Mouse (Mus musculus): Measurements from ENCODE around the gene Gpr19. TPM values are rescaled to one million over a fixed set of nuclear protein-coding genes. Genes with fewer than 3 reads are reported as not detected.
A peak's percentile ranks its signal among the peaks of the same experiment; 100 is the strongest.

Gene Gpr19
- polyA plus RNA-seq, 1 experiment, result 15.6 TPM

- TF ChIP-seq CTCF (IDR thresholded peaks at IDR 0.05; ENCODE audit: borderline replicate concordance, control insufficient read depth, extremely low read depth, insufficient read depth, low read length, poor library complexity) (no peak), POLR2A (IDR thresholded peaks at IDR 0.05; ENCODE audit: control insufficient read depth, extremely low read depth, insufficient read depth, low read length, poor library complexity) (no peak)
- Histone ChIP-seq H3K27ac (ENCODE audit: control insufficient read depth, insufficient read depth, low read length) (no peak overlapping the region), H3K36me3 (ENCODE audit: control insufficient read depth, insufficient read depth, low read length) (peaks cover 12% of the 10 kb centered on the region), H3K27me3 (ENCODE audit: control insufficient read depth, insufficient read depth, low read length) (no peaks in the 10 kb centered on the region), H3K4me1 (replicated peaks; ENCODE audit: control insufficient read depth, insufficient read depth, low read length) (peaks cover 10% of the 10 kb centered on the region), H3K4me3 (ENCODE audit: control insufficient read depth, insufficient read depth, low read length) (no peak overlapping the region)
- no peak for DNase-seq
- WGBS, result 72% methylated on average over 3 of the region's 3 CpGs
Observed at GRCm38 (mm10) chr6:134924262-134924661, 25.9 kb upstream of the Gpr19 start.

DNA sequence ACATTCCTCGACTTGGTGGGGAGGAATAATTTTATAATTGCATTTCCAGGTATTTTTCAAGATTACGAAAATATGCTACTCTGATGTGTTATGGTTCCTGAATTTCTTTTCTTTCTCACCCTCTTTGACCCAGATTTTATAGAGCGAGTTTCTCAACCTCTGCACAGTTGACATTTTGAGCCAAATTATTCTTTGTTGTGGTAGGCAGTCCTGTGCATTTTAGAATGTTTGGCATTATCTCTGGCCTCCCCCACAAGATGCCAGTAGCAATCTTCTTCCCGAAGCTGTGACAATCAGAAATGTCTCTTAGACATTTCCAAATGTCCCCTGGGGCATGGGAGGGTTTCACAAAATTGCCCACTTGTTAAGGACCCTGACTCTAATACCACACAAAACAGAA lies 25.3 kb upstream of the Gpr19 start:
- 47% methylated on average over 4 of the region's 4 CpGs for WGBS
- H3K36me3 ChIP-seq (ENCODE audit: control insufficient read depth, insufficient read depth, low read length), result peaks cover 12% of the 10 kb centered on the region
- DNase-seq, result no peak
- no peak for TF ChIP-seq POLR2A (IDR thresholded peaks at IDR 0.05; ENCODE audit: control insufficient read depth, extremely low read depth, insufficient read depth, low read length, poor library complexity)
- TF ChIP-seq CTCF (IDR thresholded peaks at IDR 0.05; ENCODE audit: borderline replicate concordance, control insufficient read depth, extremely low read depth, insufficient read depth, low read length, poor library complexity), result no peak
- H3K27me3 ChIP-seq (ENCODE audit: control insufficient read depth, insufficient read depth, low read length), result no peaks in the 10 kb centered on the region
- no peak overlapping the region for H3K27ac ChIP-seq (ENCODE audit: control insufficient read depth, insufficient read depth, low read length)
- H3K4me1 ChIP-seq (replicated peaks; ENCODE audit: control insufficient read depth, insufficient read depth, low read length), result peaks cover 13% of the 10 kb centered on the region
- H3K4me3 ChIP-seq (ENCODE audit: control insufficient read depth, insufficient read depth, low read length), result no peak overlapping the region

DNA sequence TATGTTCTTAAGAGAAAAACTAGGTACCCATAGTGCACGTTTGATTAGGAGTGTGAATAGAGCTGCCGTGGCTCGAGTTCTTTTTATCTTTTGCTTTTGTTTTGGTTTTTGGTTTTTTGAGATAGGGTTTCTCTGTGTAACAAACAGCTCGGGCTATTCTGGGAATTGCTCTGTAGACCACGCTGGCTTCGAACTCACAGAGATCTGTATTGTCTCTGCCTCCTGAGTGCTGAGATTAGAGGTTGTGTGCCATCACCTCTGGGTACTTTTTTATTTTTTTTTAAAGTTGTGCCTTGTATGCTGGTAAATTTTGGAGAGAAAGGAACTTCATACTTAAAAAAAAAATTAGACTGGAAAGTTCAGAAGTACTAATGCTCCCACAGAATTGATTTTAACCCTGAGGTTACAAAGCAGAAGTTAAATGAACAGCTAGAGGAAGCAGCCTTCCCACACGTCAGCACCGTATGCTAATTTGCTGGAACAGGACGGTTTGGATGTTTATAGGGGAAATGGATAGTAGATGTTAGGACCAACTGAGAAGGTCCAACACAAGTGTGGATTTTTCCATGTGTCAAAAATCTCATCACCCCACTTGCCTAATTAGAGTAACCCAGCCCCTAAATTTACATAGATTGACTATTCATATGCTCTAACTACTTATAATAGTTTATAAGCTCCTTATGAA lies 24.3 kb upstream of the Gpr19 start:
- Histone ChIP-seq H3K27ac (ENCODE audit: control insufficient read depth, insufficient read depth, low read length) (no peak overlapping the region; the same call in 1 of the 2 replicates), H3K4me1 (replicated peaks; ENCODE audit: control insufficient read depth, insufficient read depth, low read length) (peaks cover 23% of the 10 kb centered on the region), H3K27me3 (ENCODE audit: control insufficient read depth, insufficient read depth, low read length) (no peaks in the 10 kb centered on the region), H3K4me3 (ENCODE audit: control insufficient read depth, insufficient read depth, low read length) (no peak overlapping the region), H3K36me3 (ENCODE audit: control insufficient read depth, insufficient read depth, low read length) (peaks cover 12% of the 10 kb centered on the region)
- no peak for TF ChIP-seq POLR2A (IDR thresholded peaks at IDR 0.05; ENCODE audit: control insufficient read depth, extremely low read depth, insufficient read depth, low read length, poor library complexity)
- TF ChIP-seq CTCF (IDR thresholded peaks at IDR 0.05; ENCODE audit: borderline replicate concordance, control insufficient read depth, extremely low read depth, insufficient read depth, low read length, poor library complexity), result no peak
- 5% methylated on average over 9 of the region's 9 CpGs for WGBS
- no peak for DNase-seq

GRCm38 (mm10) chr6:134921695-134922510 lies 23.5 kb upstream of the Gpr19 start:
- WGBS, result 5% methylated on average over 20 of the region's 20 CpGs
- H3K27me3 ChIP-seq (ENCODE audit: control insufficient read depth, insufficient read depth, low read length), result no peaks in the 10 kb centered on the region
- peak overlapping the region; percentile 70 for H3K4me3 ChIP-seq (ENCODE audit: control insufficient read depth, insufficient read depth, low read length)
- H3K36me3 ChIP-seq (ENCODE audit: control insufficient read depth, insufficient read depth, low read length), result peaks cover 12% of the 10 kb centered on the region
- peaks cover 20% of the 10 kb centered on the region for H3K4me1 ChIP-seq (replicated peaks; ENCODE audit: control insufficient read depth, insufficient read depth, low read length)
- no peak for DNase-seq
- TF ChIP-seq POLR2A (IDR thresholded peaks at IDR 0.05; ENCODE audit: control insufficient read depth, extremely low read depth, insufficient read depth, low read length, poor library complexity) (no peak), CTCF (IDR thresholded peaks at IDR 0.05; ENCODE audit: borderline replicate concordance, control insufficient read depth, extremely low read depth, insufficient read depth, low read length, poor library complexity) (no peak)
- peak overlapping the region; percentile 98 for H3K27ac ChIP-seq (ENCODE audit: control insufficient read depth, insufficient read depth, low read length)

GRCm38 (mm10) chr6:134921014-134921694 lies 22.8 kb upstream of the Gpr19 start:
- under 1% methylated on average over 32 of the region's 32 CpGs for WGBS
- peak; percentile 66 for DNase-seq
- TF ChIP-seq CTCF (IDR thresholded peaks at IDR 0.05; ENCODE audit: borderline replicate concordance, control insufficient read depth, extremely low read depth, insufficient read depth, low read length, poor library complexity) (no peak), POLR2A (IDR thresholded peaks at IDR 0.05; ENCODE audit: control insufficient read depth, extremely low read depth, insufficient read depth, low read length, poor library complexity) (no peak)
- peaks cover 18% of the 10 kb centered on the region for H3K4me1 ChIP-seq (replicated peaks; ENCODE audit: control insufficient read depth, insufficient read depth, low read length)
- H3K27ac ChIP-seq (ENCODE audit: control insufficient read depth, insufficient read depth, low read length), result peak overlapping the region; percentile 98
- H3K36me3 ChIP-seq (ENCODE audit: control insufficient read depth, insufficient read depth, low read length), result peaks cover 12% of the 10 kb centered on the region
- H3K4me3 ChIP-seq (ENCODE audit: control insufficient read depth, insufficient read depth, low read length), result peak overlapping the region; percentile 86
- H3K27me3 ChIP-seq (ENCODE audit: control insufficient read depth, insufficient read depth, low read length), result no peaks in the 10 kb centered on the region
